Mouse (Mus musculus) ovary, postnatal 10 days (tissue): ENCODE measurements around the gene 0610012G03Rik.
"Not testable (repeated sequence)": the region's sequence is repeated elsewhere in the genome, so short reads cannot be mapped to it uniquely, and the experiment has no call there.

Experiments used
- DNase-seq: peaks from one replicate; pipeline ENCODE4 v3.0.0; 2022; ENCODE audit warnings: low spot score

0610012G03Rik gene

GRCm38 (mm10) chr16:31948345-31948774 lies at the start of gene 0610012G03Rik, which contains the start of gene Ncbp2:
TSS of gene 0610012G03Rik (minus strand) at chr16:31948494.
TSS of gene Ncbp2 (plus strand) at chr16:31948513.
- peak; percentile 89 for DNase-seq

GRCm38 (mm10) chr16:31996371-31996770 lies 48.1 kb upstream of the 0610012G03Rik start:
- DNase-seq: no peak

DNA sequence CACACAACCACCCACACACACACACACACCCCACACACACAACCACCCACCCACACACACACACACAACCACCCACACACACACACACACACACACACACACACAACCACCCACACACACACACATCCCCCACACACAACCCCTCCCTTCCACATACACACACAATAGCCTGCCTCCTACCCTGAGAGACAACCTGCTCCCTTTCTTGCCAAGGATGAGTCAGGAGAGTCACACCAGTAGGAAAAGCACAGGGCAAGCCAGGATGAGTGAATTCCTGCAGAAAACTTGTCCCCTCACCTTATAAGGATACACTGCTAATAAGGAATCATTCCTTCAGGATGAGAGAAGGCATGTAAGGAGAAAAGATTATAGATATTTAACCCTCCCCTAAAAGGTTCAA lies 45.7 kb upstream of the 0610012G03Rik start:
- no peak for DNase-seq

DNA sequence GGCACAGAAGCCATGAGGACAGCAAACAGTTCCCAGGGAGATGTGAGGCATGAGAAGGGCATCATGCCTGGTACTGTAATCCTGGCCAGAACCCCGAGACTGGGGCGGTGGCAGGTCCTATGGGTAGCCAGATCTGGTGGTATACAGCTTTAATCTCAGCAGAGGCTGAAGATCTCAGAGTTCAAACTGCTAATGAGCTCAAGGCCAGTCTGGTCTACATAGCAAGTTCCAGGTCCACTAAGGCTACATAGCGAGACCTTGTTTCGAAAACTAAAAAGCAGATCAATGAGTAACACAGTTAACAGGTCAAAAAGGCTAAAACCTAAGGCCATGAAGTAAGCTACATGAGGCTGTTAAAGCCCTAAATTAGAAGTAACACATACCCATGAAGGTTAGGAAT lies 44.9 kb upstream of the 0610012G03Rik start:
- no peak for DNase-seq

DNA sequence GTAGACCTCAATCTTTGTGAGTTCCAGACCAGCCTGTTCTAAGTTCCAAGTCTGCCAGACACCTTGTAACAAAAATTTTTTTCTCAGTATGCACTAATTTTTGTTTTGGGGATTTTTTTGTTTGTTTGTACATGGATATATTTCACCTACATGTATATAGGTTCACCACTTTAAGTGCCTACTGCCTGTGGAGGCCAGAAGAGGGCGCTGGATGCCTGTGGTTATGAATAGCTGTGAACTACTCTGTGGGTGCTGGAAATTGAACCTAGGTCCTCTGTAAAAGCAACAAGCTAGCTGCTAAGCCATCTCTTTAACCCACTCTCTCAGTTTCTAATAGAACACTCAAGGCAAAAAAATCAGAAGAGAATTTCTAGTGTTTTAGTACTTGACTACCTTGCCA lies 43.7 kb upstream of the 0610012G03Rik start:
- DNase-seq: no peak

- no peak for DNase-seq
These were observed 32.7 kb upstream of the 0610012G03Rik start for GRCm38 (mm10) chr16:31980946-31981345.

DNA sequence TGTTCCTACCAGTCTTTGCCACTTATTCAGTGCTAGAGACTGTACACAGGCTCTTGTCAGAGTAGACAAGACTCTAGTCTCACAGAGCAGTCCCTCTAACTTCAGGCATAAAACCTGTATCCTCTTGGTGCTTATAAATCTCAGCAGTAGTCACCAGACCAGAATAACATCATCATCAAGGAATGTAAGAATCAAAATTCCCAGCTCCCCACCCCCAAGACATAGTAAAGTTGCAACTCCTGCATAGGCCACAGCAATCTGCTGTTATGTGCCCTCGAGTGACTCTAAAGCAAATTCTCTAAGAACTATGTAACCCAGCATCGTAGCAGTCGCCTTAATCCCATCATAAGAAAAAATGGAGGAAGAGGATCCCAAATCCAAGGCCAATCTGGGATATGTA lies 31.2 kb upstream of the 0610012G03Rik start:
- no peak for DNase-seq

GRCm38 (mm10) chr16:31975258-31975657 lies 27.0 kb upstream of the 0610012G03Rik start:
- no peak for DNase-seq

DNA sequence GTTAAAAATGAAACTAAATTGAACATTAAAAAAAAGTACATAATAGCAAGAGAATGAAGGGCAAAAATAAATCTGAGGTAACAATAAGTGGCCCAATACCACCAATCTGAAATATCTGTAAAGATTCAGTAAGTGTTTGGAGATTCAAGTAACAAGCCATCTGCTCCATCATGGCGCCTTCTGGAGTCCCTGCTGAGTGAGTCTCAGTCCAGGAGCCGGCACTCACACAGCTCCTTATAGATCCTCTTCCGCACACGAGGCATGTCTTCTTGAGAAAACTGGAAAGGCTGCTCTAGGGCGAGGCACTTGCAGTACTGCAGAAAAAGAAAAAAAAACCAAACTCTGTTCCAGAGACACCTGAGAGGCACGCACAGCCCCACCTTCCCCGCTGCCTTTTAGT lies 14.9 kb upstream of the 0610012G03Rik start:
- no peak for DNase-seq

GRCm38 (mm10) chr16:31947901-31948316 lies 385 bp downstream of the 0610012G03Rik start:
- DNase-seq: peak; percentile 9

GRCm38 (mm10) chr16:31947333-31947732 lies 961 bp downstream of the 0610012G03Rik start:
- no peak for DNase-seq

DNA sequence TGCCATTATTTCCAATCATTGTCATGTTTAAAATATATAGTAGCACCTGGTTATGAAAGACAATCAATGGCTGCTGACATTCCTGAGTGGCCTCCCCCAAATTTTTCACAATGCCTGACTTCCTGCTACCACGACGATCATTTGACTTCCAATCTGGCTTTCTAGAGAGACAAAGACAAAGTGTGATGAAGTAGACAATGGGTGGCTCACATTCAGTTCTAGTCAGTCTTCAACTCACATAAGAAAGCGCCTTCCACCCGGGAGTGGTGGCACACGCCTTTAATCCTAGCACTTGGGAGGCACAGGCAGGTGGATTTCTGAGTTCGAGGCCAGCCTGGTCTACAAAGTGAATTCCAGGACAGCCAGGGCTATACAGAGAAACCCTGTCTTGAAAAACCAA lies 2.3 kb downstream of the 0610012G03Rik start:
- not testable (repeated sequence) for DNase-seq

GRCm38 (mm10) chr16:31945372-31945771 lies 2.9 kb downstream of the 0610012G03Rik start:
- no peak for DNase-seq

DNA sequence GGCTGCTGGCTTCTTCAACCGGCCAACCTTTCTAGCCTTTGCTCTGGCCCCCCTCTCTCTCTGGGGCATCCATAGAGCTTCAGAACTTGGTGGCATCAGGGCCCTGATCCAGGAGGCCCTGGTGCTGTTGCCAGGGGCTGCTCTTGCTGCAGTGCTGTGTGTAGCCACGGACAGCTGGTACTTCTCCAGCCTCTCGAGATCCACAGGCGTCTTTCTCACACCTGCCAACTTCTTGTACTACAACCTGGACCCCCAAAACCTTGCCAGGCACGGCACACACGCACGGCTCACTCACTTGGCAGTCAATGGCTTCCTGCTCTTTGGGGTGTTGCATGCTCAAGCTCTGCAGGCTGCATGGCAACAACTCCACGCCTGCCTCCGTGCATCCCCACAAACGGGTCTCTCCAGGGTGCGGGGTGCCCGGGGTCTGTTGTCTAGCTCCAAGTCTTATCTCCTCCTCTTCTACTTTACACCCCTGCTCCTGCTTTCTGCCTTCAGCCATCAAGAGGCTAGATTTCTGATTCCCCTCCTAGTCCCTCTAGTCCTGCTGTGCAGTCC lies 3.5 kb downstream of the 0610012G03Rik start:
- DNase-seq: no peak

GRCm38 (mm10) chr16:31943980-31944379 lies 4.3 kb downstream of the 0610012G03Rik start:
- DNase-seq: peak; percentile 39

DNA sequence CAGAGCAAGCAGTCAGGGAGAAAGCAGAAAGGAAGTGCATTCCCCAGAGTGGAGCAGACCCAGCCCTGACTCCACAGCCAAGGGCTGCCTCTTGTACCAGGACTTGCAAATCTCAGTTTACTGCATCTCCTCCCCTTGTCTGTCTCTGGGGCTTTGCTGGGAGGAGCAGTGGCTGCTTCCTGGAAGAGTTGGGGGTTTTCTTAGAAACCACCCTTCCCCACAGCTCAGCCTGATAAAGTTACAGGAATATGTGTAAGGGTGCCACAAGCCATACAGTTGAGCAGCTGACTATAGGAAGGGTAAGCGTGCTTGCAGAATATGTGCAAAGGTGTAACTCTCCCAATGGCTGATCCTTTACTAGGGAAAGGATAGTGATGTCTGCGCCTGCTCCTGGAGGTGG lies 7.7 kb downstream of the 0610012G03Rik start:
- DNase-seq: no peak

GRCm38 (mm10) chr16:31938856-31939255 lies 9.4 kb downstream of the 0610012G03Rik start:
- DNase-seq: no peak

DNA sequence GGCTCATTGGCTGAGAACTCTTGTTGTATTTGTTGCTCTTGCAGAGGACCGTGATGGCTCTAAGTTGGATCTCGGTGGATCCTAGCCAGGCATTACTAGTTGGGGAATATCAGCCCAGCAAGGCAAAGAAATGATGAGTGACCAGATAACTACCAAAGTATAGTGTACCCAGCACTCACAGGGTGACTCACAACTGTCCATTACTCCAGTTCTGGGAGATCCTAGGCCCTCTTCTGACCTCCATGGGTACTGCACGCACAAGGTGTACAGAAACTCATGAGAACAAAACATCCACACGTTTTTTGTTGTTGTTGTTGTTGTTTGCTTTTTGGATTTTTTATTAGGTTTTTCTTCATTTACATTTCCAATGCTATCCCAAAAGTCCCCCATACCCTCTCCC lies 11.7 kb downstream of the 0610012G03Rik start:
- DNase-seq: no peak

DNA sequence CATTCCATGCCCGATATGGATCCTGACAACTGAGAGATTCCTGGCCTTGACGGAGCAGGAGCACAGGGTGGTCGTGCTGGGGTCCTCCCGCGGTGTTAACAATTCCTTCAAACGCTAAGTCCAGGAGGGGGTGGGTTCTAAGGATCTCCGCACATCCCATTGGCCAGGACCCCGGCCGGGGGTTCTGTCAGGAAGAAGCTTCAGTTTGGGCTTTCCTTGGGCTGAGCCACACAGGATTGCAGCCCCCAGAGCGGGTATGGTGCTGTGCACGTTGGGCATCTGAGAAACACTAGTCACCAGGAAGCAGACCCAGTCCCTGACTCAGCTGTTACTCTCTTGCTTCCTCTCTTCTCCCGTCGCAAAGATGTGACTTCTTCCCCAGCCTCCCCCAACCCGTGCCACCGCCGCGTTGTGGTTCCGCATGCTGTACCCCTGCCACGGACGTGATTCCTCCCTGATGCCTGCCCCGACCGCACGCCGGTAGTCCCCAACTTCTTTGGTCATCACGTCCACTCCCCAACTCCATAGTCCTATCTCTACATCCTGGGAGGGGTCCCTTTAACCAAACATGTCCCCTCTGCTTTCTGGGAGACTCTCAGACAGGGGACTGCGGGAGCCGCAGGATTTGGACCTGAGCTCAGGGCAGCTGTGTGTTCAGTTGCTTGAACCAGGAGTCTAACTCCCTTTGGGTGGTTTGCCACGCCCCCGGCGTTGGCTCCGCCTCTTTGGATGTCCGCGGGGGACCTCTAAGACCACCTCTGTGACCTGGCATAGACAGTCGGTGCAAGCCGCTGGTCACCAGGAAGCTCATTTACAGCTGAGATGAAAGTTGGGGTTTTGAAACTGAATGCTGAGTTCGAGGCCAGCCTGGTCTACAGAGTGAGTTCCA lies 13.0 kb downstream of the 0610012G03Rik start:
- DNase-seq: no peak

- no peak for DNase-seq
These were observed 13.7 kb downstream of the 0610012G03Rik start for GRCm38 (mm10) chr16:31934550-31935010.

DNA sequence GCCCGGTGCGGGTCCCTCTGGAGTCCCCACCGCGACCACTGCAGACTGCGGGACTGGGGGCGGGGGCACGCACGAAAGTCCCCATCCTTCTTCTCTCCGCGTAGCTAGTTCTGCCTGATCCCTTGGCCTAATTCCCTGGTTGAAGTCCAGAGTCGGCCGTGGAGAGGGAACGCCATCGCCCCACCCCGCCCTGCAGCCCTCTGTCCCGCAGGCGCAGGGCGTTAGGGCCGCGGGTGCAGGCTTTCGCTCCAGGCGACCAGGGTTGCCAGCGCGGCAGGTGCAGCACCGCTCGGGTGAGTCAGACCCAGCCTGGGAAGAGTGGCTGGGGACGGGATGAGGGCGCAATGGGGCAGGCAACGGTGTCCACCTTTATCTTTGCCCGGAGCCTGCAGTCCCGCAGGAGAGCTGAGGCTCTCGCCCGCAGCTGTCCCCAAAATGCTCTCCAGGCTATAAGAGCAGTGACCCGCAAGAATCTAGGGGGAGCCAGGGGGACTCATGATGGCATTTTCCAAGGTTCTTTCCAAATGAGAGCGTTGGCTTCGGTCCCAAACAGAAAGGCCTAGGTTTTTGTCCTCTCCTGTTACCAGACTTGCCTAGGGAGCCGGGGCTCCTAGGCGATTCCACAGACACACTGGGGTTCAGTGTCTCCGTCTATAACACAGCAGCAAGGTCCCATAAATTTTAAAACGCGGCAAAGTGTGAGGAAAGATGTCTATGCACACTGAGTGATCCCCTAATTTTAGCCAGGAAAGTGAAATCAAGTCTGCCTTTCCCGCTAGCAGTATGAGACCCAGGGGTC lies 14.3 kb downstream of the 0610012G03Rik start, which contains the start of gene Pigz:
Gene Pigz (plus strand): TSS at position 101 of the 799 bp plus-strand sequence.
- peak; percentile 12 for DNase-seq
